Mouse (Mus musculus) left cerebral cortex, adult 2 months (tissue): Measurements from ENCODE around the gene Gm12169. TPM values are rescaled to one million over a fixed set of nuclear protein-coding genes. Genes with fewer than 3 reads are reported as not detected.
"Not testable (repeated sequence)": the region's sequence is repeated elsewhere in the genome, so short reads cannot be mapped to it uniquely, and the experiment has no call there.

Experiments used
- DNase-seq, 2 experiments: peaks; one replicate each; pipeline ENCODE4 v3.0.0; 2021 to 2022; ENCODE audit warnings: low spot score in 2 of 2, mixed read lengths in 1 of 2; ENCODE audit errors: extremely low spot score in 1 of 2
- H3K27ac ChIP-seq: fragments of 200-600 bp; 2 replicates; pipeline ENCODE4 v1.8.1; 2022
- H3K4me3 ChIP-seq: fragments of 200-600 bp; 2 replicates; pipeline ENCODE4 v1.8.1; 2022
- CTCF ChIP-seq: fragments of 200-600 bp; IDR thresholded peaks from 2 replicates; pipeline ENCODE4 v1.8.1; 2022; ENCODE audit warnings: antibody characterized with exemption, mild to moderate bottlenecking, moderate library complexity
- intact Hi-C: fragments of 180-260 bp; cut with DNase I; formaldehyde crosslinking; loops from one replicate; pipeline ENCODE4 v1.15.1; 2025
- long read RNA-seq, 2 experiments: library from polyadenylated mRNA; stranded (forward); transcript quantifications; one replicate each; pipeline ENCODE4 v2.0.0; 2021; ENCODE audit warnings: borderline mapping rate in 2 of 2
- total RNA-seq, 2 experiments: library from RNA; stranded (reverse); gene quantifications; 2 replicates each; pipeline ENCODE4 v1.2.3; 2021

The Gm12169 gene
- not detected for total RNA-seq
- long read RNA-seq, experiment 1 = 0 reads
- long read RNA-seq, experiment 2 = 0 reads

- no peak within 1 kb of the TSS for H3K4me3 ChIP-seq
- no peak for TF ChIP-seq CTCF
- H3K27ac ChIP-seq = no peak within 1 kb of the TSS
- no peak for DNase-seq
- intact Hi-C loops = no loop called here
Observed at GRCm38 (mm10) chr11:46523912-46524311, at the start of gene Gm12169. Gene Gm12169 (plus strand): TSS chr11:46524212.

- DNase-seq = no peak
- Histone ChIP-seq H3K4me3 (no peak overlapping the region), H3K27ac (no peak overlapping the region)
- intact Hi-C loops = no loop called here
- no peak for TF ChIP-seq CTCF
Observed at GRCm38 (mm10) chr11:46474220-46474619, 49.8 kb upstream of the Gm12169 start.

GRCm38 (mm10) chr11:46479311-46479710, 44.7 kb upstream of the Gm12169 start:
- no peak for DNase-seq
- TF ChIP-seq CTCF = no peak
- Histone ChIP-seq H3K4me3 (no peak overlapping the region), H3K27ac (no peak overlapping the region)
- intact Hi-C loops = no loop called here

- no peak for TF ChIP-seq CTCF
- Histone ChIP-seq H3K4me3 (no peak overlapping the region), H3K27ac (no peak overlapping the region)
- intact Hi-C loops = no loop called here
- no peak for DNase-seq
Observed at GRCm38 (mm10) chr11:46480517-46480916, 43.5 kb upstream of the Gm12169 start.

- DNase-seq = no peak
- H3K4me3 ChIP-seq = no peak overlapping the region
- peak; percentile 9 for TF ChIP-seq CTCF
- no peak overlapping the region for H3K27ac ChIP-seq
- intact Hi-C loops = no loop called here
Observed at GRCm38 (mm10) chr11:46488231-46488630, 35.8 kb upstream of the Gm12169 start.

GRCm38 (mm10) chr11:46488650-46489049, 35.4 kb upstream of the Gm12169 start:
- no peak for TF ChIP-seq CTCF
- Histone ChIP-seq H3K27ac (no peak overlapping the region), H3K4me3 (no peak overlapping the region)
- no peak for DNase-seq
- intact Hi-C loops = no loop called here

GRCm38 (mm10) chr11:46507146-46507545, 16.9 kb upstream of the Gm12169 start:
- Histone ChIP-seq H3K4me3 (no peak overlapping the region), H3K27ac (no peak overlapping the region)
- no peak for DNase-seq
- intact Hi-C loops = no loop called here
- TF ChIP-seq CTCF = no peak

GRCm38 (mm10) chr11:46509900-46510299, 14.1 kb upstream of the Gm12169 start:
- intact Hi-C loops = no loop called here
- TF ChIP-seq CTCF = no peak

GRCm38 (mm10) chr11:46521341-46521740, 2.7 kb upstream of the Gm12169 start:
- H3K4me3 ChIP-seq, H3K27ac ChIP-seq, DNase-seq, intact Hi-C loops: not testable (repeated sequence)

More at GRCm38 (mm10) chr11:46509900-46510299, 14.1 kb upstream of the Gm12169 start:
- no peak overlapping the region for H3K4me3 ChIP-seq
- H3K27ac ChIP-seq = no peak overlapping the region
- no peak for DNase-seq

- intact Hi-C loops = no loop called here
- Histone ChIP-seq H3K27ac (no peak overlapping the region), H3K4me3 (no peak overlapping the region)
- peak; percentile 24 for TF ChIP-seq CTCF
- no peak for DNase-seq
Observed at GRCm38 (mm10) chr11:46522719-46523118, 1.3 kb upstream of the Gm12169 start.

GRCm38 (mm10) chr11:46530149-46530548, 6.1 kb downstream of the Gm12169 start:
- intact Hi-C loops = no loop called here
- Histone ChIP-seq H3K4me3 (no peak overlapping the region), H3K27ac (no peak overlapping the region)
- no peak for DNase-seq
- TF ChIP-seq CTCF = no peak

GRCm38 (mm10) chr11:46536978-46537377, 13.0 kb downstream of the Gm12169 start:
- intact Hi-C loops = no loop called here
- Histone ChIP-seq H3K4me3 (no peak overlapping the region), H3K27ac (no peak overlapping the region)
- DNase-seq = no peak
- TF ChIP-seq CTCF = no peak

- no peak for DNase-seq
- intact Hi-C loops = no loop called here
- H3K27ac ChIP-seq = no peak overlapping the region
- no peak overlapping the region for H3K4me3 ChIP-seq
- no peak for TF ChIP-seq CTCF
Observed at GRCm38 (mm10) chr11:46543530-46543929, 19.5 kb downstream of the Gm12169 start.
